In genomic region chr2:34927320-34927719, GRCm38 (mm10) we compare ENCODE assay signal across 22 mouse cellular contexts. TPM values are rescaled to one million over a fixed set of nuclear protein-coding genes. Genes with fewer than 3 reads are reported as not detected.
"Had no signal": no experiment of that assay in that cellular context is flagged by ENCODE, and none has a peak within 500 bp of the region (broad histone marks: within the 10 kb centered on the region; RNA-seq: fewer than 3 reads in every experiment).

No protein-coding gene starts in this region.

- H3K27me3 ChIP-seq: limb, embryonic 15.5 days; midbrain, embryonic 15.5 days; neural tube, embryonic 12.5 days; neural tube, embryonic 15.5 days had no signal

- H3K4me3 ChIP-seq: left cerebral cortex, adult 2 months; limb, embryonic 12.5 days; limb, embryonic 15.5 days; midbrain, embryonic 12.5 days; midbrain, embryonic 15.5 days; neural tube, embryonic 12.5 days; neural tube, embryonic 15.5 days had no signal

- H3K4me1 ChIP-seq: midbrain, embryonic 12.5 days; midbrain, embryonic 15.5 days; neural tube, embryonic 12.5 days; neural tube, embryonic 15.5 days had no signal

- H3K9me3 ChIP-seq: limb, embryonic 12.5 days; limb, embryonic 15.5 days; midbrain, embryonic 12.5 days; midbrain, embryonic 15.5 days; neural tube, embryonic 12.5 days; neural tube, embryonic 15.5 days had no signal

- DNase-seq: kidney, adult 11 months; kidney, adult 8-10 months; kidney, postnatal 36 days; layer of hippocampus, postnatal 36 days; left cerebral cortex, postnatal 4 days; liver, postnatal 0 days; lung, embryonic 14.5 days; retina, postnatal 1 day; right cerebral cortex, postnatal 25 days; spleen, adult 18-20 months; thymus, postnatal 25 days had no signal

- H3K27ac ChIP-seq: left cerebral cortex, adult 2 months; limb, embryonic 12.5 days; limb, embryonic 15.5 days; liver, embryonic 14.5 days; macrophage; midbrain, embryonic 12.5 days; midbrain, embryonic 15.5 days; neural tube, embryonic 12.5 days; neural tube, embryonic 15.5 days had no signal

- H3K9ac ChIP-seq: limb, embryonic 12.5 days; limb, embryonic 15.5 days; liver, embryonic 14.5 days; liver, postnatal 0 days; lung, embryonic 14.5 days; midbrain, embryonic 12.5 days; midbrain, embryonic 15.5 days; neural tube, embryonic 12.5 days; neural tube, embryonic 15.5 days had no signal

- ATAC-seq: liver, postnatal 0 days; lung, postnatal 0 days; midbrain, embryonic 15.5 days had no signal

- H3K4me2 ChIP-seq: limb, embryonic 12.5 days; limb, embryonic 15.5 days; liver, embryonic 11.5 days; lung, embryonic 14.5 days; midbrain, embryonic 12.5 days; midbrain, embryonic 15.5 days; neural tube, embryonic 12.5 days; neural tube, embryonic 15.5 days had no signal

- H3K36me3 ChIP-seq: limb, embryonic 12.5 days; limb, embryonic 15.5 days; midbrain, embryonic 12.5 days; midbrain, embryonic 15.5 days; neural tube, embryonic 12.5 days; neural tube, embryonic 15.5 days had no signal

RNA-seq across cellular contexts. Expression of gene Cutal, which starts 53.1 kb away (rescaled TPM):
- polyA plus RNA-seq: macrophage; neural tube, embryonic 12.5 days had no signal
